Mouse (Mus musculus) embryonic facial prominence, embryonic 11.5 days (tissue): ENCODE measurements around the gene Kctd21. TPM values are rescaled to one million over a fixed set of nuclear protein-coding genes. Genes with fewer than 3 reads are reported as not detected.
A peak's percentile ranks its signal among the peaks of the same experiment; 100 is the strongest.

Experiments
- ATAC-seq: fragments of 200-750 bp; cut with Nextera tagmentation; replicated peaks from 2 replicates; pipeline ENCODE4 v1.8.0; 2017; ENCODE audit warnings: low read depth; ENCODE audit not compliant: insufficient number of reproducible peaks, low FRiP score, low TSS enrichment
- DNase-seq: peaks from one replicate; pipeline ENCODE4 v3.0.0-alpha.2; 2015; ENCODE audit warnings: low spot score
- H3K27ac ChIP-seq: fragments of 300-500 bp; sonication (generic); replicated peaks from 2 replicates; pipeline ENCODE4 v1.5.1; 2014; ENCODE audit warnings: mild to moderate bottlenecking, low read depth, low read length, control low read depth
- H3K27me3 ChIP-seq: fragments of 300-500 bp; sonication (generic); 2 replicates; pipeline ENCODE4 v1.6.1; 2014; ENCODE audit warnings: mild to moderate bottlenecking, low read length, moderate library complexity, mixed read lengths; ENCODE audit not compliant: control insufficient read depth, insufficient read depth
- H3K36me3 ChIP-seq: fragments of 300-500 bp; sonication (generic); replicated peaks from 2 replicates; pipeline ENCODE4 v1.6.1; 2014; ENCODE audit warnings: low read depth, mild to moderate bottlenecking, low read length, moderate library complexity, mixed read lengths; ENCODE audit not compliant: control insufficient read depth, insufficient read depth
- H3K4me1 ChIP-seq: fragments of 300-500 bp; sonication (generic); 2 replicates; pipeline ENCODE4 v1.6.1; 2014; ENCODE audit warnings: low read length, mixed read lengths; ENCODE audit not compliant: control insufficient read depth, insufficient read depth
- H3K4me2 ChIP-seq: fragments of 300-500 bp; sonication (generic); 2 replicates; pipeline ENCODE4 v1.6.1; 2014; ENCODE audit warnings: low read depth, mild to moderate bottlenecking, control low read depth, low read length, moderate library complexity
- H3K4me3 ChIP-seq: fragments of 300-500 bp; sonication (generic); 2 replicates; pipeline ENCODE4 v1.5.1; 2014; ENCODE audit warnings: low read depth, low read length, control low read depth
- H3K9ac ChIP-seq: fragments of 300-500 bp; sonication (generic); replicated peaks from 2 replicates; pipeline ENCODE4 v1.6.1; 2014; ENCODE audit warnings: mild to moderate bottlenecking, control low read depth, low read length
- H3K9me3 ChIP-seq: fragments of 300-500 bp; sonication (generic); replicated peaks from 2 replicates; pipeline ENCODE4 v1.6.1; 2016; ENCODE audit warnings: mild to moderate bottlenecking, low read length, inconsistent platforms, mixed read lengths; ENCODE audit not compliant: control insufficient read depth
- WGBS: fragments of 180-500 bp; shearing (Covaris S2); extraction: QIAGEN DNeasy Blood & Tissue Kit; methylation state at CpG from one replicate; pipeline ENCODE4 v1.1.7; 2014; 5-methylcytosine and 5-hydroxymethylcytosine counted together
- polyA plus RNA-seq: library from polyadenylated mRNA; unstranded; fragments of >200 nt; fragmentation: Nextera tagmentation; extraction: Ambion mirVana; gene quantifications from 2 replicates; pipeline ENCODE4 v1.2.1, GENCODE M21; 2014

The Kctd21 gene
- polyA plus RNA-seq, 1 experiment from 2014 or later, result 5.0 TPM

DNA sequence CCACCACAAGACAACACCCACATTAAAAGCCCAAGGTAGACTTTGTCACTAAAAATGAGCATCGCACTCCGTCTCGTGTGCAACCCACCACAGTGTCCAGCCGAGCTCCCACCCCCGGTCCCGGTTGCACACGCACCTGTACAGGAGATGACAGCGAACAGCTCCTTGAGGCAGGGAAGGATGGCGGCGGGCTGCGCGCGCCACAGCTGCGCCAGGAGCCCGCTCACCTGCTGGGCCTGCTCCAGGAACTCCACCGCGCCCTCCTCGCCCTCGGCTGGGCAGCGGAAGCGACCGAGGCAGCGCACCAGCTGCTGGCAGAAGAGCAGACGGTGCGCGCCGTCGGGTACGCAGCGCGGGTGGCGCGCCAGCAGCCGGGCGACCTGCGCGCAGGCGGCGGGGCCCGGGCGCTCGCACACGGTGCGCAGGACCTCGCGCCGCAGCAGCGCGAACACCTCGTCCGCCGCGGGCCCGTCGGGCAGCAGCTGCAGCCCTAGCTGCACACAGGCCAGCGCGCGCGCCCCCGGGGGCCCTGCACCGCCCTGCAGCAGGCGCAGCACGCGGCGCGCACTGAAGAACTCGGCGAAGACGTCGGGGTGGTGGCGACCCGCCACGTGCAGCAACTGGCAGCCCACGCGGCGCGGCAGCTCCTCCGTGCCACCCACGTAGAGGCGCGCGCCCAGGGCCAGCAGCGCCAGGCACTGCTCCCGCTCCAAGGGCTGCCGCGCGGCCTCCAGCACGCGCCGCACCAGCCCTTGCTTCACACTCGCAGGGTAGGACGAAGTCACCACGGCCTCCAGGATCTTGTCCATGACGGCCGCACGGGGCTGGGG, 6.8 kb upstream of the Kctd21 start:
- Histone ChIP-seq H3K4me3 (peak overlapping the region; percentile 26), H3K9ac (no peak overlapping the region), H3K36me3 (no peaks in the 10 kb centered on the region), H3K27me3 (peaks cover 21% of the 10 kb centered on the region), H3K4me1 (peaks cover 4% of the 10 kb centered on the region; the same call in 1 of the 2 replicates), H3K27ac (no peak overlapping the region), H3K9me3 (no peaks in the 10 kb centered on the region), H3K4me2 (peak overlapping the region; percentile 49)
- DNase-seq (peak; percentile 46), ATAC-seq (peak; percentile 26; the same call in 1 of the 2 replicates)
- 12% methylated on average over 85 of the region's 96 CpGs for WGBS

DNA sequence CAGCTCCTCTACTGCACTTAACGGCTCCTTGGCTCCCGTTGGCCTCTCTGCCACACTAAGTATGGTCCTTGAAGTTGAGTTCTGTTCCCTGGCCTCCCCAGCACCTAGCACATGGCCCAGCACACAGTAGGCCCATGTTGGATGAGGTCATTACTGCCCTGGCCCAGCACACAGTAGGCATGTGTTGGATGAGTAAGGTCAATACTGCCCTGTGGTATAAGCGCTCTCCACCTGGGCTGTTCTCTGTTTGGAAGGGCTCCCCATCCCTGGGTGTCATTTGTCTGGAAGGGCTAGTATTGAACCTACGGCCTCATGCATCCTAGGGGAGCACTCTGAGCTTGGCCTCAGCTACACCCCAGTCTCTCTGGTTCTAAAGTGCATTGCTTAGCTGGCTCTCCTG, 4.8 kb upstream of the Kctd21 start:
- Histone ChIP-seq H3K9ac (no peak overlapping the region), H3K4me3 (no peak overlapping the region), H3K27ac (no peak overlapping the region), H3K4me2 (no peak overlapping the region), H3K4me1 (peaks cover 4% of the 10 kb centered on the region; the same call in 1 of the 2 replicates), H3K36me3 (no peaks in the 10 kb centered on the region), H3K27me3 (peaks cover 21% of the 10 kb centered on the region), H3K9me3 (no peaks in the 10 kb centered on the region)
- DNase-seq (no peak), ATAC-seq (no peak)
- WGBS, result 88% methylated on average over 4 of the region's 4 CpGs

DNA sequence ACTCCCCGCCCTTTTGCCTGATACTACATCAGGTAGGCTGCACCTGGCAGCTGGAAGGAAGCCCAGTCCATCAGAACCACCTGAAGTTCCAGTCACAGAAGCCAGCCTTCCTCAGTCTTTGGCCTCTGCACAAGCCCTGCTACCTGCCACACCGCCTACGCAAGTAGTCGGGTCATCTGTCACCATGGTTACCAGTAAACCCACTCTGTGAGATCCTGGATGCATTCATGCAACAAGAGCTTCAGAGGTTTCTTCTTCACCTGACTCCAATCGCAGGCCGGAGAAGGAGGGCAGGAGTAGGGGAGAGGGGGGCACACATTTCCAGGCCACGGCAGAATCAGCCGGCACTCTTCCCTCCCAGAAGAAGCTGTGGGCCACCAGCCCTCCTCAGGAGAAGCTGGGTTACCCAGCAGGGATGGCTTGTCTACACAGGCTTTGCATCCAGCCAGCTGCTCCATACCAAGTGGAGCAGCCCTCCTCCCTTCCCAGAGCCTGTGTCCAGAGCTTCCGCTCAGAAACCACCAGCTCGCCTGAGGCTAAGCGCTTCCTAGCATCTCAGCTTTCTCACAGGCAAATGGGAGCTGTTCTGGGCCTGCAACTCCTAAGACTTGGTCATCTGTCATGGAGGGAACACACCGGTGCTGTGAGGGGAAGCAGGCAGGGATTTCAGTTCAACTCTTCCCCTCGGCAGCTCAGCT, 3.1 kb upstream of the Kctd21 start:
- peaks cover 4% of the 10 kb centered on the region; the same call in 1 of the 2 replicates for H3K4me1 ChIP-seq
- H3K9me3 ChIP-seq, result no peaks in the 10 kb centered on the region
- no peaks in the 10 kb centered on the region for H3K36me3 ChIP-seq
- H3K27me3 ChIP-seq, result peaks cover 21% of the 10 kb centered on the region
- H3K9ac ChIP-seq, result no peak overlapping the region
- H3K4me2 ChIP-seq, result no peak overlapping the region
- no peak overlapping the region for H3K4me3 ChIP-seq
- DNase-seq (peak; percentile 15), ATAC-seq (no peak)
- no peak overlapping the region for H3K27ac ChIP-seq
- 69% methylated on average over 13 of the region's 13 CpGs for WGBS

DNA sequence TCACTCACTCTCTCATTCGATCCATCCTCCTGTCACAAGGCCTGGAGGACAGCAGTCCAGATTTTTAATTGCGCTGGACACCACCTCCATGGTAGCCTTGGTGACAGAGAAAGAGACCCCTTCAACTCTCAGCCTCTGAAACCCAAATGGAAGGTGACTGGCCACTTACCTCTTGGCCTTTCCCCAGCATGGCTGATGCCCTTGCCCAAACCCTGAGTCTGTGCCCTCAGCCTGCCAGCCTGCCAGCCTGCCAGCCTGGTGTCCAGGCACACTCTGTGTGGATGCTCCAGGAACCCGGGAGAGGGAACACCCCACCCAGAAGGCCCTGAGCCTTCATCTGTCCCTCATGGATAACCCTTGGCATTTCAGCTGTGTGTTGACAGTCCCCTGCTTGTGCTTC, 2.5 kb upstream of the Kctd21 start:
- Histone ChIP-seq H3K4me3 (no peak overlapping the region), H3K9ac (no peak overlapping the region), H3K27me3 (peaks cover 19% of the 10 kb centered on the region), H3K9me3 (no peaks in the 10 kb centered on the region), H3K36me3 (no peaks in the 10 kb centered on the region), H3K4me2 (no peak overlapping the region), H3K27ac (no peak overlapping the region), H3K4me1 (peaks cover 4% of the 10 kb centered on the region; the same call in 1 of the 2 replicates)
- WGBS, result 89% methylated on average over 3 of the region's 3 CpGs
- ATAC-seq, result no peak
- no peak for DNase-seq

DNA sequence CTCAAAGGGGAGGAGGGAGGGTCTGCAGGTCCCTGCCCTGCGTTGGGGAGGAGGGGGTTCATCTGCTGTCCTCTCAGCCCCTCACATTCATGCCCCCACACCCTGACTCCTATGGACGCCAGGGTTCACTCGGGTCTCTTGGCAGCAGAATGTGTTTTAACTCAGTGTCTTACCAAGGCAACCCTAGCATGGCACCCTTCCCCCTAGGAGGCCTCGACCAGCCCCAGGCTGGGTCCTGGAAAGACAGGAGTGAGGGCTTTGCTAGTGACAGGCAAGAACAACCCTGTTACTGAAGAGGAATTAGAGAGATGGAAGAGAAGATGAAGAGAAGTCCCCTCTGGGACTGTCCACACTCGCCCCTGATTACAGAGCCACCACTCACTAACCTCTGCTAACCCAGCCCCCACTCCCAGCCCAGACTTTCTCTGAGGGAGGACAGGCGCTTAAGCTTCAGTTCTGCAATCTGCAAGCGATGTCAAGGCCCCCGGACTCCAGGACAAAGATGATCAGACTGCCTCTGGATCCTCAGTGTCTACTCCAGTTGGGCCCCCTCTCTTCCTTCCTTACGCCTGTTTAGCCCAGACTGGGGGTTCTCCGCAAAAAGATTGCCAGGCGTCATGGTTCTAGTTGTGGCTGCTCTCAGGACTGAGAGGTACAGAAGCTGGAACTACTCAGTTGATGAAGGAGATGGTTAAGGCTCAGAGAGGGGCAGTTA, 1.0 kb upstream of the Kctd21 start:
- no peaks in the 10 kb centered on the region for H3K9me3 ChIP-seq
- no peaks in the 10 kb centered on the region; the same call in 1 of the 2 replicates for H3K4me1 ChIP-seq
- H3K4me3 ChIP-seq, result peak overlapping the region; percentile 71
- H3K4me2 ChIP-seq, result peak overlapping the region; percentile 56
- peak overlapping the region; percentile 69; the same call in 1 of the 2 replicates for H3K9ac ChIP-seq
- 67% methylated on average over 11 of the region's 11 CpGs for WGBS
- no peak overlapping the region for H3K27ac ChIP-seq
- H3K36me3 ChIP-seq, result no peaks in the 10 kb centered on the region
- ATAC-seq, result no peak
- peaks cover 5% of the 10 kb centered on the region; the same call in 1 of the 2 replicates for H3K27me3 ChIP-seq
- DNase-seq, result no peak

DNA sequence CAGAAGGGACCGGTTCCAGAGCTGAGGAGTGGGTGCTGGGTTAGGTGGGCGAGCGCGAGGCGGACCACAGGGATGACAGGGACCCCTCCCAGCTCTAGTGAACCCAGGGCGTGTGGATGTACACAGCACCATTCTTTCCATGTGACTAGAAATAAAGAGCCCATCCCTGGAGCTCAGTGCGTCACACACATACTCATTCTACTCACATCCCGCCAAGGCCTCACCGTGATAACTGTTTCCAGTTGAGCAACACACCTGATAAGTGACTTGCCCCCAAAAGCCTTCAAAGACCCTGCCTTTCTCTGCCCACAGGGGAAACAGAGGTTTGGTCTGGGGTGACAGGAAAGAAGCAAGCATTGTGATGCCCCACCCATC, 527 bp downstream of the Kctd21 start:
- ATAC-seq, result no peak
- Histone ChIP-seq H3K4me3 (peak overlapping the region; percentile 71), H3K36me3 (no peaks in the 10 kb centered on the region), H3K4me1 (no peaks in the 10 kb centered on the region; the same call in 1 of the 2 replicates), H3K9me3 (no peaks in the 10 kb centered on the region), H3K27ac (no peak overlapping the region), H3K4me2 (peak overlapping the region; percentile 56), H3K9ac (peak overlapping the region; percentile 59), H3K27me3 (no peaks in the 10 kb centered on the region)
- DNase-seq, result no peak
- WGBS, result 3% methylated on average over 9 of the region's 9 CpGs

DNA sequence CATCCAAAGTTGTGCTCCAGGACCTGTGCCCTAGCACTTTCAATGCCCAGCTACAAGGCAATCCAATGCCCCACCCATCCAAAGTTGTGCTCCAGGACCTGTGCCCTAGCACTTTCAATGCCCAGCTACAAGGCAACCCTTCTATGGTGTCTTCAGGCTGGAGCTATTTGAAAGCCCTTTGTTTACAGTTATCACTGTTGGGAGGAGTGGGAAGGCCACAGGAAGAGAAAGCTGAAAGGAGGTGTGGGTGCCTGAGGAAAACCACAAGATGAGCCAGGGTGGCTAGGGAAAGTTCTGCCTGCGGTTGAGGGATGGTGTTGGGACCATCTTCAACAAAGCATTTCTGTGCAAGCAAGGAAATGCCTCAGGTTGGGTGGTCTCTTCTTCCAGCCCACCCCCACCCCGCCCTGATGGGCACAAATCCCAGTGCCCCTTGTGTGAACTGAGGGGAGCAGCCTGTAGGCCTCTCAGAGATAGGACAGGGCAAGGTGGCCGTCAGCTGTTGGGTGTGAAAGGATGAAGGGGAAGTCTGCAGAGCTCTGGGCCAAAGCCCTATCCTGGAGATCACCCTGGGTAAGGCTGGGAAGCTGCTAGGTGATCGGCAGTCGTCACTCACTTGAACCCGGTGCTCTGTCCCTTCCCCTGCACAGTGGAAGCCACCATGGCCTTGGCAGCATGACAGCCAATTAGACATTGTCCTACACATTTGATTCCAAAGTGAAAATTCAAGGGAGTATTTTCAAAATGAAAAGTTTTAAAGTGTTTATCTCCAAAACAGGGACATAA, 1.2 kb downstream of the Kctd21 start:
- WGBS, result 84% methylated on average over 6 of the region's 6 CpGs
- H3K27ac ChIP-seq, result no peak overlapping the region
- H3K9ac ChIP-seq, result no peak overlapping the region
- no peaks in the 10 kb centered on the region for H3K36me3 ChIP-seq
- no peaks in the 10 kb centered on the region for H3K9me3 ChIP-seq
- H3K4me1 ChIP-seq, result no peaks in the 10 kb centered on the region; the same call in 1 of the 2 replicates
- DNase-seq (no peak), ATAC-seq (no peak)
- H3K27me3 ChIP-seq, result no peaks in the 10 kb centered on the region
- H3K4me3 ChIP-seq, result no peak overlapping the region
- no peak overlapping the region; the same call in 1 of the 2 replicates for H3K4me2 ChIP-seq
